Mouse (Mus musculus) limb, embryonic 10.5 days (tissue): Measurements from ENCODE around the gene Ces2e. TPM values are rescaled to one million over a fixed set of nuclear protein-coding genes. Genes with fewer than 3 reads are reported as not detected.

ENCODE experiments used
- DNase-seq: peaks from one replicate; pipeline ENCODE4 v3.0.0-alpha.2; 2017; ENCODE audit warnings: low spot score
- H3K27ac ChIP-seq: fragments of 300-500 bp; sonication (generic); 2 replicates; pipeline ENCODE4 v1.5.1; 2016; ENCODE audit warnings: mild to moderate bottlenecking
- H3K27me3 ChIP-seq: fragments of 300-500 bp; sonication (generic); 2 replicates; pipeline ENCODE4 v1.6.1; 2016; ENCODE audit warnings: low read depth, mild to moderate bottlenecking; ENCODE audit not compliant: poor library complexity, severe bottlenecking
- H3K36me3 ChIP-seq: fragments of 300-500 bp; sonication (generic); 2 replicates; pipeline ENCODE4 v1.6.1; 2016; ENCODE audit warnings: mild to moderate bottlenecking, moderate library complexity
- H3K4me1 ChIP-seq: fragments of 300-500 bp; sonication (generic); 2 replicates; pipeline ENCODE4 v1.6.1; 2016
- H3K4me3 ChIP-seq: fragments of 300-500 bp; sonication (generic); 2 replicates; pipeline ENCODE4 v1.5.1; 2016; ENCODE audit warnings: mild to moderate bottlenecking, moderate library complexity
- H3K9me3 ChIP-seq: fragments of 300-500 bp; sonication (generic); replicated peaks from 2 replicates; pipeline ENCODE4 v1.6.1; 2016; ENCODE audit warnings: mild to moderate bottlenecking
- WGBS: fragments of 180-500 bp; shearing (Covaris S2); methylation state at CpG from one replicate; pipeline ENCODE4 v1.1.7; 2016; 5-methylcytosine and 5-hydroxymethylcytosine counted together
- polyA plus RNA-seq: library from polyadenylated mRNA; unstranded; fragments of >200 nt; fragmentation: Nextera tagmentation; extraction: Ambion mirVana; gene quantifications from 2 replicates; pipeline ENCODE4 v1.2.1, GENCODE M21; 2016

The Ces2e gene
- polyA plus RNA-seq, 1 experiment from 2014 or later, result not detected

- H3K36me3 ChIP-seq, result no peaks in the 10 kb centered on the region
- H3K9me3 ChIP-seq, result peaks cover 8% of the 10 kb centered on the region; the same call in 1 of the 2 replicates
- no peaks in the 10 kb centered on the region for H3K27me3 ChIP-seq
- no peak overlapping the region for H3K4me3 ChIP-seq
- no peak for DNase-seq
- H3K4me1 ChIP-seq, result no peaks in the 10 kb centered on the region
- H3K27ac ChIP-seq, result no peak overlapping the region
- 89% methylated on average over 5 of the region's 5 CpGs for WGBS
These were observed 58.1 kb downstream of the Ces2e start for GRCm38 (mm10) chr8:104984126-104984525.

Other genes starting within 250 kb of the Ces2e start
- gene Ces2a, start 192.3 kb upstream of the Ces2e start, polyA plus RNA-seq, result not detected in 2 replicates
- 0.11 TPM in 1 of 2 replicates, not detected in the other for gene Ces2b, start 94.7 kb upstream of the Ces2e start, polyA plus RNA-seq
- gene Ces2c, start 79.2 kb upstream of the Ces2e start, polyA plus RNA-seq, result not detected in 2 replicates
- gene Ces2f, start 21.1 kb downstream of the Ces2e start, polyA plus RNA-seq, result 0.09 TPM in 1 of 2 replicates, not detected in the other
- not detected in 2 replicates for gene Ces2g, start 35.5 kb downstream of the Ces2e start, polyA plus RNA-seq
- not detected in 2 replicates for gene Ces2h, start 74.6 kb downstream of the Ces2e start, polyA plus RNA-seq
- gene Ces3a, start 122.3 kb downstream of the Ces2e start, polyA plus RNA-seq, result not detected in 2 replicates
- gene Ces3b, start 157.5 kb downstream of the Ces2e start, polyA plus RNA-seq, result not detected in 2 replicates
- gene Ces4a, start 205.5 kb downstream of the Ces2e start, polyA plus RNA-seq, result not detected in 2 replicates
- gene Cbfb, start 244.4 kb downstream of the Ces2e start, polyA plus RNA-seq, result 64.9 and 84.6 TPM in 2 replicates